In the genomic region with DNA sequence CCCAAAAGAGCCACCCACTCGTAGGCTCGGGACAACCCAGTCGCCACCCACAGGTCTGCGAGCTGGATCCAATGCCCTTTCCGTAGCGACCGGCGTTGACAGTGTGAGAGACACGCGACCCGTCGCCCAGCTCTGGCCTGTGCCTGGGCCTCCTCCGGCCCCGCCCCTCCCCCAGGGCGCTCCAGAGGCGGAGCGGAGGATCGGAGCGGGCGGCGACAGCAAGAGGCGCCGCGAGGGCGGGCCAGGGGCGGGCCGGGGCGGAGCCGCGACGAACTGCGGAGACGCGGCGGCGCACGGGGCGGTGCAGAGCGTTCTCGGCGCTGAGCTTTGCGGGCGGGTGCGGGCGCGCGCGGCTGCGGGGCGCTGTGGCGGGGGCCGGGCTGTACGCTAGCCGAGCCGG, we compare ENCODE assay signal across 8 mouse cellular contexts. TPM values are rescaled to one million over a fixed set of nuclear protein-coding genes. Genes with fewer than 3 reads are reported as not detected.
DNase-seq lines count a peak whose midpoint lies in the region; ATAC-seq lines count a peak whose summit lies in the region.

A gene (plus strand): TSS at position 325 of the 400 bp plus-strand sequence.

- peak; percentile 69 for ATAC-seq in inflammation-experienced regulatory T-cells, adult 6 months
- peak; percentile 42 for ATAC-seq in megakaryocyte-erythroid progenitor cell, adult 5-6 weeks (replicated peaks; ENCODE audit: low FRiP score, low TSS enrichment, poor library complexity, severe bottlenecking)

- intact Hi-C loops in gastrocnemius, postnatal 14 days (cut with DNase I; ENCODE audit: low total_unique reads): loop anchor here (10.0 kb wide), 1 partner anchor 183 kb away; no protein-coding TSS in a partner anchor
- intact Hi-C loops in left cerebral cortex, postnatal 10 days (cut with DNase I): loop anchor here (5.0 to 10.0 kb wide), 5 partner anchors 64 to 1176 kb away; no protein-coding TSS in a partner anchor

- DNase-seq in adipocyte (ENCODE audit: low spot score): peak; percentile 89
- DNase-seq in embryo, embryonic 10 days (ENCODE audit: low spot score): peak; percentile 92
- DNase-seq in gastrocnemius, postnatal 14 days: peak; percentile 96
- DNase-seq in left cerebral cortex, postnatal 10 days (ENCODE audit: extremely low spot score in 1 of 2, low spot score in 2 of 2): peak; percentile 87 to 98
- DNase-seq in right cerebral cortex, postnatal 25 days: peak; percentile 96
- DNase-seq in urinary bladder, postnatal 4 days (ENCODE audit: low spot score in 2 of 2): peak; percentile 91 to 92

RNA-seq across cellular contexts. Expression of the gene that starts here (rescaled TPM):
- total RNA-seq in gastrocnemius, postnatal 14 days (2021): 10 to 100 TPM; 17.8 to 23.1 TPM
- polyA plus RNA-seq in inflammation-experienced regulatory T-cells, adult 6 months (2017; shearing (Covaris generic)): 1 to 10 TPM; 2.2 to 5.1 (median 4.9) TPM
- 10 to 100 TPM; 87.9 to 89.2 TPM for total RNA-seq in left cerebral cortex, postnatal 10 days (2021)
- total RNA-seq in megakaryocyte-erythroid progenitor cell, adult 5-6 weeks (2014; fragmentation: Nextera tagmentation): 50.8 and 62.3 TPM in 2 replicates
- total RNA-seq in megakaryocyte-erythroid progenitor cell, adult 5-6 weeks (2017): 18.3 and 30.2 TPM in 2 replicates

Comparison
In these comparisons a context has a peak if more than half of its experiments do, and no peak if none do; other contexts are left out.
1. Peak in every context shown above with its lines: DNase-seq and ATAC-seq.